Mouse (Mus musculus): ENCODE results near the gene Ube2r2.

Ube2r2 gene

DNA sequence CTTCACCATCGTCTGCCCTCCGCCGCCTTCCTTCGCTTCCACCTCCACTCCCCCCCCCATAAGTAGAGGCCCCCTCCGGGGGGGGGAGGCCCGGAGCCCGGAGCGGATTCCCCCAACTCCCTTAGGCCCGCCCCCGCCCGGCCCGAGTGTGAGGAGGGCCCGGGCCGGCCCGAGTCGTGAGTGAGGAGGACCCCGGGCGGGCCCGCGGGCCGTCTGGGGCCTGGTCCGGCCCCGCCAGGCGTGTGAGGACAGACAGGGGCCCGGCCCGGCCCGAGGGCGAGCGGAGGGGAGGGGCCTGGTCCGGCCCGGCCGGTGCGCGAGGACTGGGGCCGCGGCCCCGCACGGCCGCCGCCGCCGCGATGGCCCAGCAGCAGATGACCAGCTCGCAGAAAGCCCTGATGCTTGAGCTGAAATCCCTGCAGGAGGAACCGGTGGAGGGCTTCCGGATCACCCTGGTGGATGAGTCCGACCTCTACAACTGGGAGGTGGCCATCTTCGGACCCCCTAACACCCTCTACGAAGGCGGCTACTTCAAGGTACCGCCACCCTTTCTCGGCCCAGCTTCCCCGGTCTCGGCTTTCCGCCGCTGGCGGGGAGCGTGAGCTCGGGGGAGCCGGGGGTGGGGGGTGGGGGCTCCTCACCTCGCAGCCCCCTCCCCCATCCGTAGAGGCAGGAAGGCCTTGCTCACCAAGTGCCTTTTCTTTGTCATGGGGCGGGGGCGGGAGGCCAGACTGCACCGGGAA lies at the start of gene Ube2r2:
Gene Ube2r2 (plus strand): TSS at position 33 of the 743 bp plus-strand sequence.
- DNase-seq: peak; percentile 33

GRCm38 (mm10) chr4:41086947-41087346 lies 48.6 kb upstream of the Ube2r2 start:
- no peak for DNase-seq

GRCm38 (mm10) chr4:41087459-41088298 lies 47.9 kb upstream of the Ube2r2 start:
- DNase-seq: no peak

GRCm38 (mm10) chr4:41089189-41089588 lies 46.4 kb upstream of the Ube2r2 start:
- no peak for DNase-seq

- no peak for DNase-seq
These were observed 45.8 kb upstream of the Ube2r2 start for GRCm38 (mm10) chr4:41089705-41090104.

DNA sequence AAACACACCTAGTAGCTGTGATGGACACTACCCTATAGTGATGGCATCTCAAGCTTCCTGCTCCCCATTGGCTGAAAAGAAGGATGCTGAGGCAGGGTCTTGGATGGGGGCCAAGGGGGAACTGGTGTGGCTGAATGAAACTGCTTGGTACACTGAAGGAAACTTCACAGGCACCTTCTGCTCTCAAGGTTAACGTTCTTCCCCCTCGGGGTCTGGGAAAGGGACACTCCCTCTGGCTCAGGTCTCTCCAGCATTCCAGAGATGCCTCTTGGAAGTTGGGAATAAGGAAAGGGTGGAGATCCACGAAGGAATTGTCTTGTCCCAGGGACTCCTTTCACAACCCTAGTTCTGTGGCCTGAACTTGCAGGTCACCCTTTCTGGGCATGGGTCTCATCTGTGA lies 44.2 kb upstream of the Ube2r2 start:
- no peak for DNase-seq

DNA sequence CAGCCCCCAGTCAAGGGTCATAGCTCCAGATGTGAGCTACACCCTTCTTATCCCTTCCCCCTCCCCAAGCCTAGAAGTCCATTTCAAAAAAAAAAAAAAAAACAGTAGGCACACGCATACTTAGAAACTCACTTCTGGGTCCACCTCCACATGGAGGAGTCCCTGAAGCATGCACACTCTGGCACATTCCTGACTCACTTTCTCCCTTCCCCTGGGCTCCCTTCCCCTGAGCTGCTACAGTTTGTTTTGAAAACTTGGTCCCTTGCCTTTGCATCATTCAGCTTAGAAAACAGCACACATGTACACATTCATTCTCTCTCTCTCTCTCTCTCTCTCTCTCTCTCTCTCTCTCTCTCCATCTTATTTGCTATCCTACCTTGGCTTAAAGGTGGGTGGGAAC lies 42.6 kb upstream of the Ube2r2 start:
- no peak for DNase-seq

DNA sequence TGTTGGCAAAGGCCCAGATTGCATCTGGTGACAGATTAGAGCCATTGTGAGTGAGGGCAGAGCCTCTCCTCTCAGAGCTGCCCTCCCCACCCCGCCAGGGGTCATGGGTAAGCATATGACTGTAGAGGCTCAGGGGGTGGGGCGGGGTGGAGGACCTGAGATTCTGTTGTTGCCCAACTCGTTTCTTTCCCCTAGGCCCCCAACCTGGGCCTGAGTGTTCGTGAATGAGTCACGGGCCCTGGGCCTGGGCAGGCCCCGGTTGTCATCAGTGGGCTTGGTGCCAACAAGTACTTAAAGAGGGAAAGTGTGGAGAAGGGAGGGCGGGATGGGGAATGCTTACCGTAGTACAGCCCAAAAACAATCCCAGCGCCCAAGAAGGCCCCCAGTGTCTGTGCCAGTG lies 41.2 kb upstream of the Ube2r2 start:
- no peak for DNase-seq

DNA sequence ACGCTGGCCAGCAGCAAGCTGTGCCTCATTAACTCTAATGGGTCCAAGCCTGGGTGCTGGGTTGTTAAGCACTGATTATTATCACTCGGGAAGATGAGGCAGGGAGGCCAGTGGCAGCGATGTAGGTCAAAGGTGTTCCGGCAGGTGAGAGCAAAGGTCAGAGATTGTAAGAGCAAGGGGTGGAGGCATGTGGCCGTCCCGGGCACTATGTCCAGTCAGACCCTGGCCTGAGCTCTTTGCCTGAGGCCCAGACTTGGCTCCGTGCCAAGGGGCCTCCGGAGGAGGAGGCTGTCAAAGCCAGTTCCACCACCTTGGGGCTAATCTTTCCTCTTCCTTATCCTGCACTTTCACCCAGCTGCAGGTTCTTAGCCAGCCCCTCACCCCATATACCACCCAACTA lies 39.4 kb upstream of the Ube2r2 start:
- DNase-seq: no peak

GRCm38 (mm10) chr4:41096794-41097193 lies 38.7 kb upstream of the Ube2r2 start:
- DNase-seq: no peak

- no peak for DNase-seq
These were observed 38.2 kb upstream of the Ube2r2 start for GRCm38 (mm10) chr4:41097381-41097780.

DNA sequence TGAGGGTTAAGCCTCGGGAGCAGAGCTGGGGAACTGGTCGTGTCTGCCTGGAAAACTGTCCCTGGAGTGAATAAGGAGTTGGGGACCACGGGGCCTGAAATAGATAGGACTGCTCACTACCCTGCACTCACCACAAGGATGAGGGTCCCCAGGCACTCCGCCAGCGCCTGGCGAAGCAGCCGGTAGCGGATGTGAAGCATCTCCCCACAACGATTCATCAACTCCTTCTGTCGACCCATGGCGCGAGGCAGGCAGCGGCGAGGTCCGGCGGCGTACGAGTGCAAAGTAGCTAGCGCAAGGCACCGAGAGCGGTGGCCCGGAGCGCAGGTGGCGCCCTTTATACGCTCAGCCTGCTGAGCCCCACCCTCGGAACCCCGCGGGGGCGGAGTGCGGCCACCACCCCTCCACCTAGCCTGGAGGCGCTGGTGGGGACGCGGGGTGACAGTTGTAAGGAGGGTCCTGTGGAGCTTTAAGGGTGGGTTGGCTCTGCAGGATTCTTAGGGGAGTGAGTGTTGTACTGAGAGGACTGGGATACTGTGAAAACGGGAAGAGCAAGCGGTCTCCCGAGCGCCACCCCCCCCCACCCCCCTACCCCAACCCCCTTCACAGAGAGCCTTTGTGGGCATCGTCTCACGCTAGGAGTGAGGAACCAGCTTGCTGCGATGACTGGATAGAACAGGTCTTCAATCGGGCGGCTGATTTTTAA lies 37.5 kb upstream of the Ube2r2 start, which contains the start of gene Aqp3:
Gene Aqp3 (minus strand): TSS at position 313 of the 706 bp plus-strand sequence.
- no peak for DNase-seq

DNA sequence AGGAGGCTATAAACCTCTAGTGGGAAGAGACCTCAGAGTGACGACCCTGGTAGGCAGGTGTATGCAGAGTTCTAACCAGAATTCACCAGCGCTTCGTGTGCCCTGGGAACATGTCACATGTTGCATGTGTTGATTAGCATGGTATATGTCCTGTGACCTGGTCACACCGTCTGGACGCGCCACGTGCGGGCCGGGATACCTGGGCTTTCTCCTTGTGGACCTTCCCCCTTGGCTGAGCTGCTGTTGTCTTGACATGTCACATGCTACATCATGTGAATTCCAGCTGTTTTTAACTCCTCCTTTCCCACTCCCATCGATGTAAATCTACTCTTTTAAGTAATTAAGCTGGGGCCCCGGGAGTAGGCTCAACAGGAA lies 37.0 kb upstream of the Ube2r2 start:
- no peak for DNase-seq

DNA sequence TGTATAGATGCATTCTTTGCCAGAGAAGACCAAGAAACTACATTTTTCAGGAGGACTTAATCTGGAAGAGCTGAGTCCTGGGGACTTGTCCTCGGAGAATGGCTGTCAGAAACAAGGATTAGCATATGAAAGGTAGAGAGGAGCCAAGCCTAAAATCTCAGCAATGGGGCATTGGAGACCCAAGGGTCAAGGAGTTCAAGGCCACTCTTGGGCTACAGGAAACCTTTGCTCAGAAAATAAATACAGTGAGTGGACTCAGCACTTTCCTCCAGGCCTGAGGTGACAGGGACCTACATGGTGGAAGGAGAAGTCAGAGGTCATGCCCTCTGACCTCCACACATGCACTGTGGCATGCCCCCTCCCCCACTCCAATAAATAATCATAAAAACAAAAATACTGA lies 34.6 kb upstream of the Ube2r2 start:
- no peak for DNase-seq

DNA sequence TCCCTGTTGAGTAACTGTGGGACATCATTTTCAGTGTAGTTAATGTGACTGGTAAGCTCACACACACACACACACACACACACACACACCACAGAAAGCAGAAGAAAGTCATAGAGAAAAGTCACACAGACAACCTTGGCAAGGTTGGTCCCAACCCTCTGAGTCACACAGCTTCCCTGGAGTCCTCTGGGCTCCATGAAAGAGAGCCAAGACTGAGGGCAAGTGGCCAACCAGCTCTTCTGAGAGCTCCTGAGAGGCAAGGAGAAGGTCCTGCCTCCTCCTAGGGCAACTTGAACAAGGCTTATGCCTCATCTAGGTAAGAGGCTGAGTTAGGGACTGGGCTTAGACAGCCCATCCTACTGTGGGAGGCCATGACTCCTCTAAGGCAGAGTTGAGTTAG lies 32.6 kb upstream of the Ube2r2 start:
- DNase-seq: no peak

DNA sequence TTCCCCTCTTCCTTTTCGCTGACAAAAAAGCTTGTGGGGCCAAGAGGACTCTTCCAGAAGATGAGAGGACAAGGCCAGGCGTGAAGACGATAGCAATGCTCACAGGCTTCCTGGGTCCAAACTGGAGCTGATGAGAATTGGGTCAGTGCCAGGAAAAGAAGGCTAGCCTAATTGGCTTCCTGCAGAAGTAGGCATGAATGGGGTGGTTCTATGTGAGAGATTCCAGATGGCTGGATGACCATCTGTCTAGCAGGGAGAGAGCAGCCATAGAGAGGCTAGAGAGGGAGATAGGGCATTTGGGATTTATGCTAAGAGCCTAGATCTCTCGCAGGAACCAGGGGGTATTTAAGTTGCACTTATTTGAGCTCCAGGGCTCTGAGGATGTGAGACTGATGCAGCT lies 28.1 kb upstream of the Ube2r2 start:
- DNase-seq: no peak

DNA sequence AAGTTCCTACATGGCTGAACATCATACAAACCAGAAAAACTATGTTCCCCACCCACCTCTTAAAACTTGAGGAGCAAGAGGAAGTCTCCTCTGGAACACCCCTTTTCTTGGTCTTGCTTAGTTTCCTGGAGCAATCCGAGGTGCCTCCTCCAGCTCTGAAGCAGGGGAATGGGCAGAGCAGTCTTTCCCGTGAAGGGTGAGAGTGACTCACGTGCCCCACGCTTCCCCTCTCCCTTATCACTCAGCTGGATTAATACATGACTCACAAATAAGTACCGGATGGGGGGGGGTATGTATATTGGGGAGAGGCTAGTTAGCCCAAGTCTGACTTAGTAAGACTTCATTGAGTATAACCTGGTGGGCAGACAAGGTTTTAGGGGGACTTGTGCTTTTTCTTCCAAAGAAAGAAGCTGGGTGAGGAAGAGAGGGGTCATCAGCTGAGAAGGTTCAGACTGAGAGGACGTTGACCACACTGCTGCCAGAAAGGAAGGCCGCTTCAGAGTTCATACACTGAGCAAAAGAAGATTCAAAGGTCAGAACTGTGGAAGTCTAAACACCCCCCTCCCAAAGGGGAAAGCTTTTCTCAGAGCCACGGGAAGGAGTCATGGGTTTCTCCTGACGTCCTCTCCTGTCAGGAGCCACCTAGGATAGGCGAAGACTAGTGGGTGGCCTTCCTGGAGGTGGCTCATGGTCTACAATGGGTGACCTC lies 26.7 kb upstream of the Ube2r2 start:
- DNase-seq: no peak

- no peak for DNase-seq
These were observed 21.0 kb upstream of the Ube2r2 start for GRCm38 (mm10) chr4:41114358-41115070.

DNA sequence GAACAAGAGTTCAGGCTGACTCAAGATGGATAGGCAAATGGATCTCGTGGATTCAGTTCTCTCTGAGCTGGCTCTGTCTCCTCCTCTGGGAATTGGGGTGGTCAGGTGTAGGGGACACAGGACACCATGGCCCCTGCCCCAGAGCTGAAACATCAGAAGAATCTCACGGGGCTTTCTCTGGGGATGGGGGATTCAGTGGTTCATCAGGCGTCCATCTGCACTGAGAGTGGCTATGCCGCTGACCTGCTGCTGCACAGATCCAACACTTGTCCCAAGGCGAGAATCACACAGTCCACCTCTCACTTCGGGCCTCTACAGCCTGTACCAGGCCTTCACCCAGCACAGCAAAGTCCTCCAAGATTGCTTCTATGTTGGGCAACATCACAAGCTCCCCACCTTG lies 20.5 kb upstream of the Ube2r2 start:
- DNase-seq: no peak

- no peak for DNase-seq
These were observed 19.8 kb upstream of the Ube2r2 start for GRCm38 (mm10) chr4:41115793-41116192.

- no peak for DNase-seq
These were observed 18.7 kb upstream of the Ube2r2 start for GRCm38 (mm10) chr4:41116817-41117216.

DNA sequence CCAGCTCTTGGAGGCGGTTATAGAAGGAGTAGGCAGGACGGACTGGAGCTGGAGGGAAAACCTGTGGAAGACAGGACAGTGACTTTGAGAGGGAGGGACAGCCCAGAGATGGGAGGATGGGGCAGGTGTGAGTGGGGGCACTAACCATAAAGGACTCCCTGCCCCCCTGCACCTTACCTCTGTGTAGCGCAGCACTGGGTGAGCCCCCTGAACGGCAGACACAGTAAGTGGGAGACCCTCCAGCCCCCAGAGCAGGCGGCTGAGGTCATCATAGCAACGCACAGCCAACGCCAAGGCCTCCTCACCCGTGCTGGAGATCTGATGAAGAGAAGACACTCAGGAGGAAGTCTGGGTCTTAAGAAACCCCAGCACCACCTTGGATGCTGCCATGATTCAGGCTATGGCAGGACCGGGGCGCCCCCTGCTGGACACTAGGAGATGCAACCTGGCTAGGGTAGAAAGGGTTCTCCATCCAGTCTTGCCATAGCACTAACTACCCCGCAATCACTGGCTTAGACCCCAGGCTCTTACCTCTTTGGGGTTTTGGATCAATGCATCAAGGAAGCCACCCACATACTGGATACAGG lies 16.7 kb upstream of the Ube2r2 start:
- peak; percentile 57 for DNase-seq

All from right cerebral cortex, adult 18-20 months (tissue).